Mouse (Mus musculus) heart, adult 11 months (tissue): ENCODE results near the gene Cby3.

Source experiments
- DNase-seq: peaks from one replicate; pipeline ENCODE4 v3.0.0; 2022

Gene Cby3

GRCm38 (mm10) chr11:50364548-50364947, 10.3 kb downstream of the Cby3 start:
- peak; percentile 92 for DNase-seq

- no peak for DNase-seq
These were observed 11.1 kb downstream of the Cby3 start for GRCm38 (mm10) chr11:50365322-50365721.

GRCm38 (mm10) chr11:50367531-50367930, 13.3 kb downstream of the Cby3 start:
- DNase-seq, result peak; percentile 85

GRCm38 (mm10) chr11:50369360-50369911, 15.2 kb downstream of the Cby3 start:
- DNase-seq, result peak; percentile 81

GRCm38 (mm10) chr11:50370969-50371368, 16.7 kb downstream of the Cby3 start:
- peak; percentile 90 for DNase-seq

GRCm38 (mm10) chr11:50371399-50371841, 17.2 kb downstream of the Cby3 start:
- DNase-seq, result peak; percentile 90

GRCm38 (mm10) chr11:50371911-50372310, 17.6 kb downstream of the Cby3 start:
- DNase-seq, result peak; percentile 51

- DNase-seq, result peak; percentile 75
These were observed 18.8 kb downstream of the Cby3 start for GRCm38 (mm10) chr11:50373086-50373485.

GRCm38 (mm10) chr11:50373621-50374020, 19.4 kb downstream of the Cby3 start:
- peak; percentile 76 for DNase-seq

- DNase-seq, result peak; percentile 87
These were observed 20.2 kb downstream of the Cby3 start for GRCm38 (mm10) chr11:50374286-50375015.

GRCm38 (mm10) chr11:50375421-50375820, 21.2 kb downstream of the Cby3 start:
- peak; percentile 85 for DNase-seq

- DNase-seq, result peak; percentile 92
These were observed 22.0 kb downstream of the Cby3 start for GRCm38 (mm10) chr11:50376156-50376790.

GRCm38 (mm10) chr11:50376911-50377891, 22.9 kb downstream of the Cby3 start, which contains the start of gene Hnrnph1:
Gene Hnrnph1 (plus strand): TSS chr11:50376990.
- DNase-seq, result peak; percentile 100

- peak; percentile 99 for DNase-seq
These were observed 23.8 kb downstream of the Cby3 start for GRCm38 (mm10) chr11:50377892-50378684.

GRCm38 (mm10) chr11:50379023-50379752, 24.9 kb downstream of the Cby3 start:
- DNase-seq, result peak; percentile 85

- DNase-seq, result peak; percentile 86
These were observed 27.0 kb downstream of the Cby3 start for GRCm38 (mm10) chr11:50381311-50381710.

GRCm38 (mm10) chr11:50387167-50387679, 33.0 kb downstream of the Cby3 start:
- DNase-seq, result peak; percentile 12

- DNase-seq, result peak; percentile 51
These were observed 33.4 kb downstream of the Cby3 start for GRCm38 (mm10) chr11:50387697-50388096.

- peak; percentile 79 for DNase-seq
These were observed 34.1 kb downstream of the Cby3 start for GRCm38 (mm10) chr11:50388217-50388929.

GRCm38 (mm10) chr11:50389011-50389410, 34.7 kb downstream of the Cby3 start:
- DNase-seq, result peak; percentile 80
